Mouse (Mus musculus): ENCODE measurements around the gene Crat.
A peak's percentile ranks its signal among the peaks of the same experiment; 100 is the strongest.

Crat gene

GRCm38 (mm10) chr2:30407221-30407620 lies 8.4 kb downstream of the Crat start:
- DNase-seq (ENCODE audit: low read depth, low spot score): no peak

- no peak for DNase-seq (ENCODE audit: low read depth, low spot score)
Measured at GRCm38 (mm10) chr2:30403870-30404269, 11.7 kb downstream of the Crat start.

- no peak for DNase-seq (ENCODE audit: low read depth, low spot score)
Measured at GRCm38 (mm10) chr2:30402843-30403242, 12.8 kb downstream of the Crat start.

GRCm38 (mm10) chr2:30402351-30402826 lies 13.2 kb downstream of the Crat start:
- DNase-seq (ENCODE audit: low read depth, low spot score): no peak

- DNase-seq (ENCODE audit: low read depth, low spot score): no peak
Measured at GRCm38 (mm10) chr2:30401581-30401980, 14.0 kb downstream of the Crat start.

GRCm38 (mm10) chr2:30399191-30400171 lies 16.1 kb downstream of the Crat start:
- DNase-seq (ENCODE audit: low read depth, low spot score): no peak

GRCm38 (mm10) chr2:30397986-30398512 lies 17.6 kb downstream of the Crat start:
- no peak for DNase-seq (ENCODE audit: low read depth, low spot score)

GRCm38 (mm10) chr2:30396246-30396645 lies 19.4 kb downstream of the Crat start:
- no peak for DNase-seq (ENCODE audit: low read depth, low spot score)

GRCm38 (mm10) chr2:30395757-30396156 lies 19.9 kb downstream of the Crat start:
- no peak for DNase-seq (ENCODE audit: low read depth, low spot score)

GRCm38 (mm10) chr2:30393370-30393656 lies 22.3 kb downstream of the Crat start:
- DNase-seq (ENCODE audit: low read depth, low spot score): no peak

GRCm38 (mm10) chr2:30392577-30393369 lies 22.8 kb downstream of the Crat start:
- no peak for DNase-seq (ENCODE audit: low read depth, low spot score)

GRCm38 (mm10) chr2:30392114-30392576 lies 23.5 kb downstream of the Crat start, which contains the start of gene Dolpp1:
Gene Dolpp1 (plus strand): TSS chr2:30392254.
- DNase-seq (ENCODE audit: low read depth, low spot score): peak; percentile 99

- no peak for DNase-seq (ENCODE audit: low read depth, low spot score)
Measured at GRCm38 (mm10) chr2:30389000-30389399, 26.6 kb downstream of the Crat start.

GRCm38 (mm10) chr2:30386913-30387312 lies 28.7 kb downstream of the Crat start:
- DNase-seq (ENCODE audit: low read depth, low spot score): no peak

- DNase-seq (ENCODE audit: low read depth, low spot score): no peak
Measured at GRCm38 (mm10) chr2:30385591-30385990, 30.0 kb downstream of the Crat start.

- DNase-seq (ENCODE audit: low read depth, low spot score): peak; percentile 41
Measured at GRCm38 (mm10) chr2:30384814-30385213, 30.8 kb downstream of the Crat start.

- DNase-seq (ENCODE audit: low read depth, low spot score): no peak
Measured at GRCm38 (mm10) chr2:30381377-30381725, 34.3 kb downstream of the Crat start.

- no peak for DNase-seq (ENCODE audit: low read depth, low spot score)
Measured at GRCm38 (mm10) chr2:30380564-30381376, 34.8 kb downstream of the Crat start.

GRCm38 (mm10) chr2:30379307-30379706 lies 36.3 kb downstream of the Crat start:
- no peak for DNase-seq (ENCODE audit: low read depth, low spot score)

GRCm38 (mm10) chr2:30377721-30378120 lies 37.9 kb downstream of the Crat start:
- DNase-seq (ENCODE audit: low read depth, low spot score): no peak

GRCm38 (mm10) chr2:30375893-30376292 lies 39.7 kb downstream of the Crat start:
- no peak for DNase-seq (ENCODE audit: low read depth, low spot score)
